Mouse (Mus musculus) lung, embryonic 14.5 days (tissue): ENCODE measurements around the gene Fads2. TPM values are rescaled to one million over a fixed set of nuclear protein-coding genes. Genes with fewer than 3 reads are reported as not detected.

Experiments used
- ATAC-seq: fragments of 200-750 bp; cut with Nextera tagmentation; 2 replicates; pipeline ENCODE4 v1.8.0; 2017; ENCODE audit warnings: mild to moderate bottlenecking, moderate TSS enrichment, moderate library complexity; ENCODE audit not compliant: insufficient read depth
- DNase-seq: peaks from one replicate; pipeline ENCODE4 v3.0.0-alpha.2; 2015
- H3K27ac ChIP-seq: fragments of 300-500 bp; sonication (generic); 2 replicates; pipeline ENCODE4 v1.5.1; 2014; ENCODE audit warnings: low read depth, mild to moderate bottlenecking, moderate library complexity
- H3K27me3 ChIP-seq: fragments of 300-500 bp; sonication (generic); 2 replicates; pipeline ENCODE4 v1.6.1; 2014; ENCODE audit warnings: low read length, control low read depth; ENCODE audit not compliant: insufficient read depth
- H3K36me3 ChIP-seq: fragments of 300-500 bp; sonication (generic); 2 replicates; pipeline ENCODE4 v1.6.1; 2014; ENCODE audit warnings: control low read depth; ENCODE audit not compliant: insufficient read depth
- H3K4me1 ChIP-seq: fragments of 300-500 bp; sonication (generic); 2 replicates; pipeline ENCODE4 v1.6.1; 2014; ENCODE audit warnings: antibody characterized with exemption, control low read depth; ENCODE audit not compliant: insufficient read depth
- H3K4me2 ChIP-seq: fragments of 300-500 bp; sonication (generic); 2 replicates; pipeline ENCODE4 v1.6.1; 2014; ENCODE audit warnings: mild to moderate bottlenecking
- H3K4me3 ChIP-seq: fragments of 300-500 bp; sonication (generic); 2 replicates; pipeline ENCODE4 v1.5.1; 2014; ENCODE audit warnings: low read depth, low read length
- H3K9ac ChIP-seq: fragments of 300-500 bp; sonication (generic); 2 replicates; pipeline ENCODE4 v1.6.1; 2014
- H3K9me3 ChIP-seq: fragments of 300-500 bp; sonication (generic); 2 replicates; pipeline ENCODE4 v1.6.1; 2016; ENCODE audit warnings: low read depth, low read length, control low read depth
- CTCF ChIP-seq: IDR thresholded peaks from 2 replicates; pipeline ENCODE4 v1.5.1; 2016; ENCODE audit warnings: antibody characterized with exemption, low read depth
- WGBS: fragments of 180-500 bp; shearing (Covaris S2); extraction: QIAGEN DNeasy Blood & Tissue Kit; methylation state at CpG from one replicate; pipeline ENCODE4 v1.1.7; 2014; 5-methylcytosine and 5-hydroxymethylcytosine counted together
- polyA plus RNA-seq: library from polyadenylated mRNA; unstranded; fragments of >200 nt; fragmentation: Nextera tagmentation; extraction: Ambion mirVana; gene quantifications from 2 replicates; pipeline ENCODE4 v1.2.1, GENCODE M21; 2014

The Fads2 gene
- polyA plus RNA-seq, 1 experiment from 2014 or later = 40.5 TPM

DNA sequence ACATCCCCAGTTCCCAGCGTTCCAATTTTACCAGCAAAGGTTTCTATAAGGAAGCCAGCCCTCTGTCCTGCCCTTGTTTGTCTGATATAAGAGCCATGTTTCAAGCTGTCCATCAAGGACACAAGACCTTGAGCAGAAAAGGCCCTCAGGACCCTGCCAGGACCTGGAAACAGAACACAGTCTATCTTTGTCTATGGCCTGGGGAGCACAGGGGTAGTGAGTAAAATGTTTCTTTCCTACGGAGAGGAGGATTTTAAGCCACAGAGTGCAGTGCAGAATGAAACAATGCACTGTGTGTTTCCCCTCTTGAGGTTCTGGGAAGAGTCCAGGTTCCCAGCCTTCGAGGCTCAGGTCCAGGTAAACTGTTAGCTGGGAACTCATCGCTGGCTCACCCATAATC lies 14.6 kb downstream of the Fads2 start:
- no peak for TF ChIP-seq CTCF
- DNase-seq (no peak), ATAC-seq (no peak)
- Histone ChIP-seq H3K9me3 (no peaks in the 10 kb centered on the region), H3K36me3 (peaks cover 99% of the 10 kb centered on the region), H3K9ac (no peak overlapping the region), H3K27ac (no peak overlapping the region), H3K4me1 (no peaks in the 10 kb centered on the region), H3K4me2 (no peak overlapping the region), H3K27me3 (no peaks in the 10 kb centered on the region), H3K4me3 (no peak overlapping the region)
- 90% methylated on average over 4 of the region's 4 CpGs for WGBS

- ATAC-seq = no peak
- 57% methylated on average over 9 of the region's 9 CpGs for WGBS
- H3K36me3 ChIP-seq = peaks cover 99% of the 10 kb centered on the region
These were observed 16.1 kb downstream of the Fads2 start for GRCm38 (mm10) chr19:10085454-10085853.

DNA sequence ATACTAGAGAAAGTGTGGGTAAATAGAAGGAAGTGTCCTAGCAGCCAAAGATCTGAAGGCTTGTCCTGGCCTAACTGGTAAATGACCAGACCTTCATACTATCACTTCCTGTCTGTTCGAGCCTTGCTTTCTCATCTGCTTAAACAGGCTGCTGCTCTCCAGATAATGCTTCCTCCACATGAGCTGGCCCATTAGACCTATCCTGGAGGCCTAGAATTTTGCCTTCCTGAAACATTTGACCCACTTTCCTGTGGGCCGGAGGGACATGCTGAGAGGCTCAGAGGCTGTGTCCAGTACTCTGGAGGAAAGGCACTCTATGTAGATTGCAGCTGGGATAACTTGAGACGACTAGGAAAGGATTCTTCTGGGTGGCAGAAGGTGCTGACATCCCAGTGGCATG lies 19.4 kb downstream of the Fads2 start:
- DNase-seq (no peak), ATAC-seq (no peak)
- Histone ChIP-seq H3K36me3 (peaks cover 99% of the 10 kb centered on the region), H3K4me2 (no peak overlapping the region), H3K9ac (no peak overlapping the region), H3K4me1 (no peaks in the 10 kb centered on the region), H3K27ac (no peak overlapping the region), H3K4me3 (no peak overlapping the region), H3K9me3 (no peaks in the 10 kb centered on the region), H3K27me3 (no peaks in the 10 kb centered on the region)
- 63% methylated on average over 3 of the region's 3 CpGs for WGBS
- TF ChIP-seq CTCF = no peak

More at GRCm38 (mm10) chr19:10085454-10085853, 16.1 kb downstream of the Fads2 start:
- Histone ChIP-seq H3K27me3 (no peaks in the 10 kb centered on the region), H3K4me2 (no peak overlapping the region), H3K9me3 (no peaks in the 10 kb centered on the region), H3K27ac (no peak overlapping the region), H3K4me3 (no peak overlapping the region), H3K4me1 (no peaks in the 10 kb centered on the region), H3K9ac (no peak overlapping the region)
- TF ChIP-seq CTCF = no peak
- DNase-seq = peak; percentile 27

DNA sequence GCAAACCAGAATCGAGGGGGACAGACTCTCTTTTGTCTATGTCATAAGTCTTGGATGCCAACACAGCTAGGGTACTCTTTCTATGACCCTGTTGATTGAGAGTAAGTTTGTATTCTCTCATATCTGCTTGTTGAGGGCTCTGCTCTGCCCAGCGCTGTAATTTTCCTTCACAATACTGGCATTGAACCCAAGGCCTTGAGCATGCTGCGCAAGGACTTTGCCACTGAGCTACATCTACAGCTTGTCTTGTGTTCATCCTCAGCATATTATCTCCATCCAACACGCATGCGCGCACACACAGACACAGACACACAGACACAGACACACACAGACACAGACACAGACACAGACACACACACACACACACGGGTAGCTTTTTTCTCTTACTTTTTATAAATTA lies 21.2 kb downstream of the Fads2 start:
- WGBS = 96% methylated on average over 7 of the region's 7 CpGs
- Histone ChIP-seq H3K4me2 (no peak overlapping the region), H3K9ac (no peak overlapping the region), H3K27me3 (no peaks in the 10 kb centered on the region), H3K36me3 (peaks cover 100% of the 10 kb centered on the region), H3K9me3 (no peaks in the 10 kb centered on the region), H3K4me1 (no peaks in the 10 kb centered on the region), H3K4me3 (no peak overlapping the region), H3K27ac (no peak overlapping the region)
- DNase-seq (no peak), ATAC-seq (no peak)
- TF ChIP-seq CTCF = no peak

DNA sequence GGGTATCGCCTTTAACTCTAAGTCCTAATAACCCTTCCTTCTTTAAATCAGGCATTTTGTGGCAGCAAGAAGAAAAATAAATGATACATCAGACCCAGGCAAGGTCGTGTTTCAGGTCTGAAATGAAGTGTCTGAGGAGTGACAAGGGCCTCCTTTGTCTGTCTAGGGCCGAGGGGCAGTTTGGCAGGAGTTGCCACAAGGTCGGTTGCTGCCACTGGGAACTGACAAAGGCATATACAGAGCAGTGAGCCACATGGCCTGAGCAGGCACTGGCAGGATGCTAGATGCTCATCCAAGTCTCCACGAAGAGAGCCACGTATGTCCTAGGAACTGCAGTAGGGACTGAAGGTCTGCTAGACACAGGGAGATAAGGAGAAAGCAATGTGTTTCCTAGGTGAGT lies 23.2 kb downstream of the Fads2 start:
- WGBS = 70% methylated on average over 6 of the region's 6 CpGs

DNA sequence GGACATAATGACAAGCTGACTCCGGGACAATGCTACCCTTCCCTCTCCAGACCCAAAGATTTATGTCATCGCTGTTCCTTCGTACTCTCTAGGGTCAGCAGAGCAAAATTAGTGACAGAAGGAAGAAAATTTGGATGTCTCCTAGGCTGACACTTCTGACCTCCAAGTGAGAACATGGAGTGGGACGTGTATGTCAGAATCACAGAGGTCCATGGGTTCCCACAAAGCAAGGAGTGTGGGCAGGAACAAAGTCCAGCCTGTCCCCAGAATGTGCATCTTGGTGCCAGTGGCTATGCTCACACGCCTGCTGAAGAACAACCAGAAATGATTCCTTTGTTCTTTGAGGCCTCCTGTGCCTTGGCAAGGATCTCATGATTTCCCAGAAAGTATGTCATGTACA lies 28.4 kb downstream of the Fads2 start:
- H3K4me3 ChIP-seq = no peak overlapping the region
- H3K27me3 ChIP-seq = no peaks in the 10 kb centered on the region
- no peak for ATAC-seq
- WGBS = 83% methylated on average over 5 of the region's 5 CpGs
- no peaks in the 10 kb centered on the region for H3K9me3 ChIP-seq
- H3K4me2 ChIP-seq = no peak overlapping the region
- DNase-seq = no peak
- no peaks in the 10 kb centered on the region for H3K4me1 ChIP-seq
- TF ChIP-seq CTCF = no peak
- no peak overlapping the region for H3K9ac ChIP-seq
- H3K36me3 ChIP-seq = peaks cover 98% of the 10 kb centered on the region
- no peak overlapping the region for H3K27ac ChIP-seq

More for the DNA sequence above, 23.2 kb downstream of the Fads2 start:
- no peak overlapping the region for H3K9ac ChIP-seq
- H3K9me3 ChIP-seq = no peaks in the 10 kb centered on the region
- TF ChIP-seq CTCF = no peak
- H3K27ac ChIP-seq = no peak overlapping the region
- H3K27me3 ChIP-seq = no peaks in the 10 kb centered on the region
- H3K4me3 ChIP-seq = no peak overlapping the region
- ATAC-seq (no peak), DNase-seq (no peak)
- peaks cover 100% of the 10 kb centered on the region for H3K36me3 ChIP-seq
- H3K4me1 ChIP-seq = no peaks in the 10 kb centered on the region
- H3K4me2 ChIP-seq = no peak overlapping the region

- DNase-seq (no peak), ATAC-seq (no peak)
- no peak overlapping the region for H3K27ac ChIP-seq
- H3K4me3 ChIP-seq = no peak overlapping the region
- H3K9ac ChIP-seq = no peak overlapping the region
- no peak overlapping the region for H3K4me2 ChIP-seq
- H3K4me1 ChIP-seq = no peaks in the 10 kb centered on the region
- peaks cover 98% of the 10 kb centered on the region for H3K36me3 ChIP-seq
- no peaks in the 10 kb centered on the region for H3K9me3 ChIP-seq
- H3K27me3 ChIP-seq = no peaks in the 10 kb centered on the region
- 84% methylated on average over 4 of the region's 4 CpGs for WGBS
- TF ChIP-seq CTCF = no peak
These were observed 29.7 kb downstream of the Fads2 start for GRCm38 (mm10) chr19:10071892-10072291.

GRCm38 (mm10) chr19:10071166-10071565 lies 30.4 kb downstream of the Fads2 start:
- Histone ChIP-seq H3K4me2 (no peak overlapping the region), H3K9me3 (no peaks in the 10 kb centered on the region), H3K4me3 (no peak overlapping the region), H3K27me3 (no peaks in the 10 kb centered on the region), H3K9ac (no peak overlapping the region), H3K27ac (no peak overlapping the region), H3K36me3 (peaks cover 98% of the 10 kb centered on the region), H3K4me1 (no peaks in the 10 kb centered on the region)
- WGBS = 88% methylated on average over 5 of the region's 5 CpGs
- DNase-seq (no peak), ATAC-seq (no peak)
- TF ChIP-seq CTCF = no peak
